Mouse (Mus musculus) small intestine, adult 2 months (tissue): ENCODE measurements around the gene Mrps11.

ENCODE experiments used
- CTCF ChIP-seq: fragments of 200-500 bp; IDR thresholded peaks from 2 replicates; pipeline ENCODE4 v1.5.1; 2012; ENCODE audit warnings: low read depth, mild to moderate bottlenecking, control low read depth, inconsistent platforms, low read length, moderate library complexity, mixed read lengths; ENCODE audit not compliant: insufficient replicate concordance, insufficient read length; ENCODE audit errors: extremely low read depth
- POLR2A ChIP-seq: fragments of 200-500 bp; IDR thresholded peaks from 2 replicates; pipeline ENCODE4 v1.6.1; 2012; ENCODE audit warnings: low read depth, mild to moderate bottlenecking, control low read depth, inconsistent platforms, low read length, moderate library complexity

DNA sequence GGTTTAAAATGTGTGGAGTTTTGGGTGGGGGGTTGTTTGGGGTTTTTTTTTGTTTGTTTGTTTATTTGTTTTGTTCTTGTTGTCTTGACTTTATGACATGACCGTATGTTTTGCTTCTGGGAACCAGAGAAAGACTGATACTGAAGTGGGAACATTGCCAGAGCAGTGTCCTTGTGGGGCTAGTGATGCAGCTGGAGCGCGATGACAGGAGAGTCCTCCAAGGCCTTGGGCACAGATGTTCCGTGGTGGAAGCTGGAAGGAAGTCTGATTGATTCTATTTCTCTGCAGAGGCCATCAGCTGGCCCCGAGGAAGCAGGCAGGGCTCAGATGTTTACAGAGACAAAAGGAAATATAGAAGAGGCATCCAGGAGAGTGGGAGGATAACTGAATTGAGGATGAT, 3.0 kb downstream of the Mrps11 start:
- no peak for TF ChIP-seq POLR2A
- TF ChIP-seq CTCF: no peak
